Mouse (Mus musculus): ENCODE results near the gene Thoc6.

Thoc6 gene

GRCm38 (mm10) chr17:23627813-23628212 is 45.9 kb downstream of the Thoc6 start:
- no peak for DNase-seq

- no peak for DNase-seq
These were observed 53.3 kb downstream of the Thoc6 start for GRCm38 (mm10) chr17:23620351-23620750.

Data from cerebellum, adult 11 months (tissue).